Mouse (Mus musculus) E14TG2a.4 (cell line): ENCODE measurements at regions not wholly inside any gene's neighbourhood (a gene's known extent, or its start where the extent isn't known, plus 50 kb on each side); places are given as distances from the start of the nearest gene placed in this dataset.
"Not testable (repeated sequence)": the region's sequence is repeated elsewhere in the genome, so short reads cannot be mapped to it uniquely, and the experiment has no call there.

ENCODE experiments used
- H3K27me3 ChIP-seq: 2 replicates; pipeline ENCODE4 v1.6.1; 2014; ENCODE audit warnings: low read length, control low read depth; ENCODE audit not compliant: insufficient read depth
- H3K36me3 ChIP-seq: 2 replicates; pipeline ENCODE4 v1.6.1; 2014; ENCODE audit warnings: low read length, control low read depth; ENCODE audit not compliant: insufficient read depth
- H3K4me1 ChIP-seq: replicated peaks from 2 replicates; pipeline ENCODE4 v1.6.1; 2014; ENCODE audit warnings: low read depth, low read length, control low read depth
- H3K4me3 ChIP-seq: replicated peaks from 2 replicates; pipeline ENCODE4 v1.5.1; 2014; ENCODE audit warnings: mild to moderate bottlenecking, low read length
- H3K9me3 ChIP-seq: 2 replicates; pipeline ENCODE4 v1.6.1; 2014; ENCODE audit warnings: low read length, control low read depth
- CTCF ChIP-seq: conservative IDR thresholded peaks from 2 replicates; pipeline ENCODE4 v1.5.1; 2014; ENCODE audit warnings: low read length
- NANOG ChIP-seq: IDR thresholded peaks from 2 replicates; pipeline ENCODE4 v1.6.1; 2014; ENCODE audit warnings: borderline replicate concordance, low read length, mixed read lengths
- POU5F1 ChIP-seq: IDR thresholded peaks from 2 replicates; pipeline ENCODE4 v1.6.1; 2014; ENCODE audit warnings: low read length, borderline replicate concordance

DNA sequence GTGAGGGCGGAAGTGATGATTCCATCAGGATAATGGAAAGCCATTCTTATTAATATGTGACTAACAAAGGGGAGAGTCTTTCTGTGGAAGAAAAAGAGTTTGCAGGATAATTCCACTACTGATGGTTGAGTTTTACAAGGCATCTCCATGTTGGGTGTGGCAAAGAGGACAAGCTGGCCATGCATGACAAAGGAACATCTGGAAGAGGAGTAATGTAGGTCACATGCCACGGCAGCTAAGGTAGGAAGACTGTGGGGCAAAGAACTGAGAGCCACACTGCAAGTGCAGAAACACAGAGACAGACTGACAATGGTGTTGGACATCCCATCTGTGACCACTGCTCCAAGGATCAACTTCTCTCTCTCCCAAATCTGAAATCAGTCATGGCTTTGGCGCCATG, 196.4 kb upstream of the Gdi2 start:
- peaks cover 97% of the 10 kb centered on the region for H3K9me3 ChIP-seq

DNA sequence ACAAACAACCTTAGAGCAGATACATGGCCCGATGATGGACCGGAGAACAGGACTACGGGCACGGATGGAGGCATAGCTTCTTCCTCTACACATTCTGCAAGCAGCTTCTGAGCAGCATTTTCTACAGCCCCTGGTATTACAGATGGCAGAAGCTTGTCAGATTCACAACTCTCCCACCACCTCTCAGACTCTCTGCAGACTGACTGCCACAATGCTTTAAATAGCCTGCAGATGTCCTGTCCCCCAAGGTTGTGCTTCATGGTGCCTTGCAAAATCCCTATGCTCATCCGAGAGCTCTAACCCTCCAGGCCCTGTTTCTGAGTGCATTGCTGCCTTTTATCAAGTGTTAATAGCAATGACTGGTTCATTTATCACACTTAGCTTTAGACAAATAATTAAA, 194.3 kb upstream of the Gdi2 start:
- H3K4me1 ChIP-seq: no peaks in the 10 kb centered on the region
- H3K4me3 ChIP-seq: no peak overlapping the region
- TF ChIP-seq CTCF: no peak
- no peak for TF ChIP-seq NANOG
- H3K9me3 ChIP-seq: peaks cover 94% of the 10 kb centered on the region
- peaks cover 5% of the 10 kb centered on the region; the same call in 1 of the 2 replicates for H3K36me3 ChIP-seq
- H3K27me3 ChIP-seq: peaks cover 3% of the 10 kb centered on the region; the same call in 1 of the 2 replicates

More for the DNA sequence above, 196.4 kb upstream of the Gdi2 start:
- Histone ChIP-seq H3K36me3 (peaks cover 5% of the 10 kb centered on the region; the same call in 1 of the 2 replicates), H3K4me3 (no peak overlapping the region), H3K27me3 (peaks cover 3% of the 10 kb centered on the region; the same call in 1 of the 2 replicates), H3K4me1 (no peaks in the 10 kb centered on the region)
- TF ChIP-seq POU5F1 (no peak), NANOG (no peak), CTCF (no peak)

DNA sequence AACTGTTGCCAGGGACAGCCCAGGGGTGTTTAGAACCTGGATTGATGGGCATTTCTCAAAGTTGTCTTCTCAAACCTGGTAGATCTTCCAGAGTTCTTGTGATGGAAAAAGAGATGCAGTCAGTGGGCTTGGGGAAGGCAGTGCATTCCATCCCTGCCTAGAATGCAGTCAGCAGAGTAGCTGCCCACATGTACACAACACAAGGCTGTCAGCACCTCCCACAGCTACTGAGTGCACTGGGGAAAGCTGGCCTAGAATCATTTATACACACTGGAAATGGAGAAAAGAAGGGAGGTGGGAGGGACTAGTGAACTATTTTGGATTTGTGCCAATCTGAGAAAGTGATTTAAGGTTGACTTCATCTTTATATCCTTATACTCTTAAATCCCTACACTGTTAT, 183.0 kb upstream of the Gdi2 start:
- H3K4me1 ChIP-seq: peaks cover 13% of the 10 kb centered on the region; the same call in 1 of the 2 replicates
- not testable (repeated sequence) for H3K36me3 ChIP-seq, H3K4me3 ChIP-seq
- peaks cover 23% of the 10 kb centered on the region for H3K27me3 ChIP-seq
- peaks cover 58% of the 10 kb centered on the region for H3K9me3 ChIP-seq

DNA sequence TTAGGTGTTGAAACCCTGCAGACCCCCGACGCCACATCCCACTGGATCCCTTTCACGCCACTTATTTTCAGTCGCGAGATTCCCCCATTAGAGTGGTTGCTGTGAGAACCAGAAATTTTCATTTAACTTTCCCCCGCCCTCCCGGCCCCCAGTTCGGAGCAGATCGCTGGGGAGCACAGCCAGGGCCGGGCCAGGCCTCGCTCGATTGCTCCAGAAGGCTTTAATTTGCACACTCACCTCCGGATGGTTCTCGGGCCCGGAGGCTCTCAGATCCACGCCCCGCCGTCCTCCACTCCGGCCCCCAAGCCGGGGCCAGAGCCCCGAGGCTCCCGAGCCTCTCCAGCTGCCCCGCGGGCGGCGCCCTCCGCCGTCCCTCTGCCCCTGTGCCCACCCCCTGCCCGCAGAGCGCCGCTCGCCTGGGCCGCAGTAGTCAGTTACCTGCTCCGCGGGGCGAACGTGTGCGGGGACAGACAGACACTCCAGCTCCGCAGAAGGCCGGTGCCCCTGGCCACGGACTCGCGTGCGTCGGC, 179.7 kb upstream of the Gdi2 start:
- peaks cover 21% of the 10 kb centered on the region for H3K4me1 ChIP-seq
- peak overlapping the region; percentile 81 for H3K4me3 ChIP-seq
- no peak for TF ChIP-seq NANOG
- TF ChIP-seq CTCF: no peak
- TF ChIP-seq POU5F1: no peak
- H3K9me3 ChIP-seq: peaks cover 37% of the 10 kb centered on the region
- no peaks in the 10 kb centered on the region for H3K36me3 ChIP-seq
- peaks cover 38% of the 10 kb centered on the region for H3K27me3 ChIP-seq

DNA sequence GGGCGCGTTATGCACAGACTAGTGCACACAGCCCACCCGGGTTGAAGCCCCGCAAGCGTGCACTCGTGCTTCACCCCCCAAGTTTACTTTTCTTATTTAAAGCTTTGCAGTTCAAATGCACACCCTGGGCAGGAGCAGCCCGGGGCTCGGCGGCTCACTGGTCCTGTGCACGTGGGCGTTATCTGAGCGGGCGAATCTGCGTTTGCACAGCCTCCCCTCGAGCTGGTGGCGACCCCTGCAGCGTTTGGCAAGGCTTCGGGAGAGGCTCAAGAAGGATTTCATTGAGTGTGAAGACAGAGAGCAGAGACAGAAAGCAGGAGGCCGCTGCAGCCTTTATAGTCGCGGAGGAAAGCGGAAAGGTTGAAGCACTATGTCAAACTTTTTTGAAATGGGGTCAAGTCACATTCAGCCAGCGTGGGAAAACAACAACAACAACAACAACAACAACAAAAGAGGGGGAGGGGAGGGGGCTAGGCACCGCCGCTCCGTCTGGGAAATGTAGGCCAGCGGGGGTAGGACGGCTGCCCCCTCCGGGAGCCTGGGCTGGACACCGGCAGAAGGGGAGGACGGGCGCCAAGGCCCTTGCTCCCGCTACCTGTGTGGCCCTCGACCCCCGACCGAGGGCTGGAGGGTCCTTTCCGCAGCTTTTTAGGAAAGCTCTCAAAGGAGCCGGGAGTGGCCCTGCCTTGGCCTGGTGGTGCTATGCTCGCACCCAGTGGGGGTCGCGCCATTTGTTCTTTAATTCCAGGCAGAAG, 178.7 kb upstream of the Gdi2 start:
- H3K27me3 ChIP-seq: peaks cover 38% of the 10 kb centered on the region
- TF ChIP-seq NANOG (no peak), CTCF (no peak), POU5F1 (no peak)
- peaks cover 21% of the 10 kb centered on the region for H3K4me1 ChIP-seq
- peak overlapping the region; percentile 81 for H3K4me3 ChIP-seq
- peaks cover 30% of the 10 kb centered on the region for H3K9me3 ChIP-seq
- no peaks in the 10 kb centered on the region for H3K36me3 ChIP-seq

DNA sequence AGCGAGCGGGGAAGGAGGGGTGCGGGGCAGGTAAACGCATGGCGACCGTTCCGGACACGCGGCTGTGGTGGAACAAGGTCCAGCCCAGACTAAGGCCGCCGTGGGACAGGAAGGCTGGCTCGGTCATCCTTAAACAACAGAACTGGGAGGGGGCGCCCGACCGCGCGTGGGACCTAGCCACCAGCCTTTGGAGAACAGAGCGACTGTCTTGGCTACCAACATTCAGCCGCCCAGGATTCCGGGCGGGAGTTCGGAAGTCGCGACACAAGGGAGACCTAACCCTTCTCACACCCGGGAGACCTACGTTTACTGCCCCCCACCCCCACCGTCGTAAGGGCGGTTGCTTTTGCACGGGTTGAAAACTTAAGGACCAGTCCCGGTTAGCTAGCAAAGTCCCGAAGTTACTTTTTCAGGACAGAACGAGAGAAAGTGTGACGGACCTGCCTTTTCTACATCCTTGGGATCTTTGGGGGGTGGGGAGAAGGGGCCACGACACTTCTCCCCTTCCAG, 178.1 kb upstream of the Gdi2 start:
- H3K4me3 ChIP-seq: peak overlapping the region; percentile 81
- peaks cover 29% of the 10 kb centered on the region for H3K9me3 ChIP-seq
- peaks cover 38% of the 10 kb centered on the region for H3K27me3 ChIP-seq
- H3K36me3 ChIP-seq: not testable (repeated sequence)
- H3K4me1 ChIP-seq: peaks cover 21% of the 10 kb centered on the region

DNA sequence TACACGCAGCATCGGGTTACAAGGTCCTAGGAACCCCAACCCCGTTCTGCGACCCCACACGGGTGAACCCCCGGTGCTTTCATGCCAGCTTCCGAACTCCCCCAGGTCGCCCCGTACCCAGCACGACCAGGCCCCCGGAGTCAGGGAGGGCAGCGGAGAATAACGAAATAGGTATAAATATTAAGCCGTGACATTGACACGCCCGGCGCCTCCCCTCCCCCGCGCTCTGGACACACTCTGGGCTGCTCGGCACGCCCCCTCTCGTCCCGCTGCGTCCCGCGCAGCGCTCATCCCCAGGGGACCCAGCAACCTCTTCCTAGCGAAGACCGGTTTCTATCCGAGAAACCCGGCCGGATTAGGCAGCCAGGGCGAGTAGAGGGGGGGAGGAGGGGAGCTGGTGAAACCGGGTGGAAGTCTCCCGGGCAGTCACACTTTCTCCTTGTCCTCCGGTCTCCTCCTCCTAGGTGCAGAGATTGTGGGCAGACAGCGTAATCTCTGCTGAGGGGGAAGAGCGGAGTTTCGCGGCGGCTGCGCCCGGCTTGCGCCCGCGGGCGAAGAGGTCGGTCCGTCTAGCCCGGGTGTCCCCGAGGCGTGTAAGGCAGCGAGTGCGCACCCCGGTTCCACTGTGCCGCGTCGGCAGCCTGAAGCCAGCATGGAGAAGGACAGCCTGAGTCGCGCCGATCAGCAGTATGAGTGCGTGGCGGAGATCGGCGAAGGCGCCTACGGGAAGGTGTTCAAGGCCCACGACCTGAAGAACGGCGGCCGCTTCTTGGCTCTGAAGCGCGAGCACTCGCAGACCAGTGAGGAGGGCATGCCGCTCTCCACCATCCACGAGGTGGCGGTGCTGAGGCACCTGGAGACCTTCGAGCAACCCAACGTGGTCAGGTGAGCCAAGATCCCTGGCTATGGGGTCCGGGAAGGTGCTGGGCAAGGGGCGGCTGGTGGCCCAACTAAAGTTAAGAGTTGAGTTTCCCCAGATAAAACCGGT, 177.1 kb upstream of the Gdi2 start:
- peak overlapping the region; percentile 81 for H3K4me3 ChIP-seq
- H3K36me3 ChIP-seq: no peaks in the 10 kb centered on the region
- H3K9me3 ChIP-seq: peaks cover 21% of the 10 kb centered on the region
- H3K27me3 ChIP-seq: peaks cover 38% of the 10 kb centered on the region
- no peak for TF ChIP-seq POU5F1
- peak; percentile 46 for TF ChIP-seq CTCF
- peaks cover 21% of the 10 kb centered on the region for H3K4me1 ChIP-seq

DNA sequence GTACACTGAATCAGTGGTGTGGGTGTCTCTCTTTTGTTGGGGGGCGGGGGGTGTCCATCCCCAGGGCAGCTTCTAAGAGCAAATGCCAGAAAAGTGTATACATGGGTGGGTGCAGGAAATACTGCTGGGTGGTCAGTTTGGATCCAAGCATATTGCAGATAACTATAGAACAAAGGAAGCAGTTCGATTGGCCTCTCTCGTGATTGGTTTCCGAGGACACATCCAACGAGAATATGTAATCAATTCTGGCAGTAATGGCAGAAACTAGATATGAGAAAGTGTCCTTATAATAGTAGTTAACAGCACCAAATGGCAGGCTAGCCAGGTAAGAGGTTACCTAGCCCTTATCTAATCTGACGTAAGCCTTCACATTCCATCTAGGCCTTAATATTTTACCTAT, 165.2 kb upstream of the Gdi2 start:
- TF ChIP-seq NANOG (no peak), CTCF (no peak), POU5F1 (no peak)
- Histone ChIP-seq H3K4me1 (0 out of 2 replicates have a peak, but pooled peaks cover 3% of the 10 kb centered on the region), H3K4me3 (no peak overlapping the region), H3K36me3 (no peaks in the 10 kb centered on the region), H3K27me3 (no peaks in the 10 kb centered on the region), H3K9me3 (peaks cover 49% of the 10 kb centered on the region)

DNA sequence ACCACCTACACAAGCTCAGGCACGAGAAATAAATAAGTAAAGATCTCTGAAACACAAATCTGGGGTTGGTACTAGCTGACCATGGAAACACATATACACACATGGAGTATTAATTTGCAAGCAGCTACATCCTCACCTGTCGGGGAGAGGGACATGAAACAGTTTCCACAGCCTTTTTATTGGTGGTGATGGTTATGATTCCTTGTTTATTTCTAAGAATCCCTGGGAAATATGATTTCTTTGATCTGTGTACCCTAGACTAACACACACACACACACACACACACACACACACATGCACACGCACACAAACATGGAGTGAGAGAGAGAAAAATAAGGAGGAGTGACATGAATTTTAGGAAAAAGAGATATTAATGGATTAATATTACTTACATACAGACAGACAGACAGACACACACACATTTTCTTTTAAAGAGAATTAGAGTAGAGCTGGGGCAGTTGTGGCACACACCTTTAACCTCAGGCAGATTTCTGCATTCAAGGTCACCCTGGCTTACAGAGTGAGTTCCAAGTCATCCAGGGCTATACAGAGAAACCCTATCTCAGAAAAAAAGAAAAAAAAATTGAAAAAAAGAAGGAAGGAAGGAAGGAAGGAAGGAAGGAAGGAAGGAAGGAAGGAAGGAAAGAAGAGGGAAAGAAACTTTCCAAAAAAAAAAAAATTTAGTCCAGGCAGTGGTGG, 164.2 kb upstream of the Gdi2 start:
- H3K36me3 ChIP-seq, H3K4me1 ChIP-seq, H3K4me3 ChIP-seq, H3K27me3 ChIP-seq: not testable (repeated sequence)
- H3K9me3 ChIP-seq: peaks cover 58% of the 10 kb centered on the region
